Mouse (Mus musculus): ENCODE measurements around the gene AY358078.

- TF ChIP-seq CTCF (IDR thresholded peaks at IDR 0.05; ENCODE audit: low read depth, low read length), result no peak
- TF ChIP-seq POLR2A (IDR thresholded peaks at IDR 0.05; ENCODE audit: borderline replicate concordance, low read depth, low read length), result no peak
Observed at GRCm38 (mm10) chr14:51846566-51846965, 46.7 kb downstream of the AY358078 start.
